Mouse (Mus musculus) neural tube, embryonic 13.5 days (tissue): ENCODE measurements around the gene Epas1. TPM values are rescaled to one million over a fixed set of nuclear protein-coding genes. Genes with fewer than 3 reads are reported as not detected.

Experiments used
- ATAC-seq: fragments of 200-750 bp; cut with Nextera tagmentation; 2 replicates; pipeline ENCODE4 v1.8.0; 2017; ENCODE audit warnings: low read depth, mild to moderate bottlenecking, moderate TSS enrichment, moderate library complexity
- H3K27ac ChIP-seq: fragments of 300-500 bp; sonication (generic); replicated peaks from 2 replicates; pipeline ENCODE4 v1.5.1; 2015; ENCODE audit warnings: moderate library complexity, mild to moderate bottlenecking, inconsistent platforms
- H3K27me3 ChIP-seq: fragments of 300-500 bp; sonication (generic); 2 replicates; pipeline ENCODE4 v1.6.1; 2015; ENCODE audit warnings: mild to moderate bottlenecking, inconsistent platforms
- H3K36me3 ChIP-seq: fragments of 300-500 bp; sonication (generic); 2 replicates; pipeline ENCODE4 v1.6.1; 2015; ENCODE audit warnings: mild to moderate bottlenecking, inconsistent platforms
- H3K4me1 ChIP-seq: fragments of 300-500 bp; sonication (generic); replicated peaks from 2 replicates; pipeline ENCODE4 v1.6.1; 2015; ENCODE audit warnings: inconsistent platforms
- H3K4me2 ChIP-seq: fragments of 300-500 bp; sonication (generic); 2 replicates; pipeline ENCODE4 v1.6.1; 2015; ENCODE audit warnings: inconsistent platforms, mild to moderate bottlenecking, moderate library complexity
- H3K4me3 ChIP-seq: fragments of 300-500 bp; sonication (generic); 2 replicates; pipeline ENCODE4 v1.5.1; 2015; ENCODE audit warnings: mild to moderate bottlenecking, inconsistent platforms
- H3K9ac ChIP-seq: fragments of 300-500 bp; sonication (generic); 2 replicates; pipeline ENCODE4 v1.6.1; 2015; ENCODE audit warnings: moderate library complexity, mild to moderate bottlenecking, inconsistent platforms
- H3K9me3 ChIP-seq: fragments of 300-500 bp; sonication (generic); 2 replicates; pipeline ENCODE4 v1.6.1; 2016; ENCODE audit warnings: inconsistent platforms
- WGBS: fragments of 180-500 bp; shearing (Covaris S2); methylation state at CpG from one replicate; pipeline ENCODE4 v1.1.7; 2015; 5-methylcytosine and 5-hydroxymethylcytosine counted together
- polyA plus RNA-seq: library from polyadenylated mRNA; unstranded; fragments of >200 nt; fragmentation: Nextera tagmentation; extraction: Ambion mirVana; gene quantifications from 2 replicates; pipeline ENCODE4 v1.2.1, GENCODE M21; 2015

Gene Epas1
- polyA plus RNA-seq, 1 experiment from 2014 or later, result 5.8 TPM

GRCm38 (mm10) chr17:86825163-86825902, 71.8 kb downstream of the Epas1 start:
- WGBS, result 87% methylated on average over 9 of the region's 9 CpGs
- no peak for ATAC-seq
- no peaks in the 10 kb centered on the region; the same call in 1 of the 2 replicates for H3K4me1 ChIP-seq

GRCm38 (mm10) chr17:86826376-86826775, 72.9 kb downstream of the Epas1 start:
- no peaks in the 10 kb centered on the region for H3K27me3 ChIP-seq
- no peak overlapping the region for H3K27ac ChIP-seq
- H3K4me2 ChIP-seq, result no peak overlapping the region
- no peaks in the 10 kb centered on the region for H3K4me1 ChIP-seq
- H3K9me3 ChIP-seq, result no peaks in the 10 kb centered on the region
- H3K36me3 ChIP-seq, result no peaks in the 10 kb centered on the region
- no peak overlapping the region for H3K9ac ChIP-seq
- H3K4me3 ChIP-seq, result no peak overlapping the region
- no peak for ATAC-seq
- 93% methylated on average over 17 of the region's 17 CpGs for WGBS

More at GRCm38 (mm10) chr17:86825163-86825902, 71.8 kb downstream of the Epas1 start:
- Histone ChIP-seq H3K27me3 (no peaks in the 10 kb centered on the region), H3K9ac (no peak overlapping the region), H3K27ac (no peak overlapping the region), H3K36me3 (no peaks in the 10 kb centered on the region), H3K9me3 (no peaks in the 10 kb centered on the region), H3K4me3 (no peak overlapping the region), H3K4me2 (no peak overlapping the region)

GRCm38 (mm10) chr17:86827391-86828165, 74.1 kb downstream of the Epas1 start:
- H3K4me2 ChIP-seq, result no peak overlapping the region
- no peak for ATAC-seq
- H3K9me3 ChIP-seq, result no peaks in the 10 kb centered on the region
- H3K36me3 ChIP-seq, result no peaks in the 10 kb centered on the region
- H3K27ac ChIP-seq, result no peak overlapping the region
- no peaks in the 10 kb centered on the region for H3K27me3 ChIP-seq
- no peak overlapping the region for H3K9ac ChIP-seq
- 93% methylated on average over 19 of the region's 19 CpGs for WGBS
- no peaks in the 10 kb centered on the region; the same call in 1 of the 2 replicates for H3K4me1 ChIP-seq
- H3K4me3 ChIP-seq, result no peak overlapping the region

- H3K27me3 ChIP-seq, result no peaks in the 10 kb centered on the region
- H3K27ac ChIP-seq, result no peak overlapping the region
- no peak overlapping the region for H3K9ac ChIP-seq
- WGBS, result 96% methylated on average over 11 of the region's 11 CpGs
- H3K4me2 ChIP-seq, result no peak overlapping the region
- no peak for ATAC-seq
- no peaks in the 10 kb centered on the region for H3K9me3 ChIP-seq
- H3K36me3 ChIP-seq, result no peaks in the 10 kb centered on the region
- H3K4me3 ChIP-seq, result no peak overlapping the region
- H3K4me1 ChIP-seq, result no peaks in the 10 kb centered on the region; the same call in 1 of the 2 replicates
These were observed 75.0 kb downstream of the Epas1 start for GRCm38 (mm10) chr17:86828500-86828899.

GRCm38 (mm10) chr17:86829383-86830175, 76.1 kb downstream of the Epas1 start:
- Histone ChIP-seq H3K9ac (no peak overlapping the region), H3K27ac (no peak overlapping the region), H3K4me2 (no peak overlapping the region), H3K9me3 (no peaks in the 10 kb centered on the region), H3K36me3 (no peaks in the 10 kb centered on the region), H3K4me1 (no peaks in the 10 kb centered on the region; the same call in 1 of the 2 replicates), H3K27me3 (no peaks in the 10 kb centered on the region), H3K4me3 (no peak overlapping the region)
- 94% methylated on average over 13 of the region's 13 CpGs for WGBS
- no peak for ATAC-seq

- Histone ChIP-seq H3K27me3 (no peaks in the 10 kb centered on the region), H3K27ac (no peak overlapping the region), H3K9me3 (no peaks in the 10 kb centered on the region), H3K4me1 (no peaks in the 10 kb centered on the region; the same call in 1 of the 2 replicates), H3K9ac (no peak overlapping the region), H3K4me3 (no peak overlapping the region), H3K36me3 (no peaks in the 10 kb centered on the region), H3K4me2 (no peak overlapping the region)
- ATAC-seq, result no peak
- WGBS, result 93% methylated on average over 12 of the region's 12 CpGs
These were observed 77.4 kb downstream of the Epas1 start for GRCm38 (mm10) chr17:86830893-86831292.

- Histone ChIP-seq H3K4me2 (no peak overlapping the region), H3K9ac (no peak overlapping the region), H3K27me3 (no peaks in the 10 kb centered on the region), H3K4me3 (no peak overlapping the region), H3K9me3 (no peaks in the 10 kb centered on the region), H3K36me3 (no peaks in the 10 kb centered on the region), H3K4me1 (no peaks in the 10 kb centered on the region; the same call in 1 of the 2 replicates), H3K27ac (no peak overlapping the region)
- WGBS, result 69% methylated on average over 19 of the region's 19 CpGs
- ATAC-seq, result no peak; the same call in 1 of the 2 replicates
These were observed 79.2 kb downstream of the Epas1 start for GRCm38 (mm10) chr17:86832562-86833327.

- Histone ChIP-seq H3K9me3 (no peaks in the 10 kb centered on the region), H3K4me3 (no peak overlapping the region), H3K4me2 (no peak overlapping the region), H3K27me3 (no peaks in the 10 kb centered on the region), H3K9ac (no peak overlapping the region), H3K27ac (no peak overlapping the region), H3K36me3 (no peaks in the 10 kb centered on the region), H3K4me1 (no peaks in the 10 kb centered on the region; the same call in 1 of the 2 replicates)
- 97% methylated on average over 10 of the region's 10 CpGs for WGBS
- ATAC-seq, result no peak
These were observed 80.4 kb downstream of the Epas1 start for GRCm38 (mm10) chr17:86833945-86834344.

GRCm38 (mm10) chr17:86839308-86839707, 85.8 kb downstream of the Epas1 start:
- no peaks in the 10 kb centered on the region for H3K4me1 ChIP-seq
- H3K36me3 ChIP-seq, result no peaks in the 10 kb centered on the region
- no peak overlapping the region for H3K27ac ChIP-seq
- no peak overlapping the region for H3K4me2 ChIP-seq
- no peak for ATAC-seq
- 68% methylated on average over 5 of the region's 5 CpGs for WGBS
- no peak overlapping the region for H3K9ac ChIP-seq
- H3K27me3 ChIP-seq, result no peaks in the 10 kb centered on the region
- H3K4me3 ChIP-seq, result no peak overlapping the region
- no peaks in the 10 kb centered on the region for H3K9me3 ChIP-seq

- ATAC-seq, result no peak
- H3K36me3 ChIP-seq, result no peaks in the 10 kb centered on the region
- H3K27ac ChIP-seq, result no peak overlapping the region
- H3K27me3 ChIP-seq, result no peaks in the 10 kb centered on the region
- H3K9ac ChIP-seq, result no peak overlapping the region
- H3K4me2 ChIP-seq, result no peak overlapping the region
- peaks cover under 1% of the 10 kb centered on the region; the same call in 1 of the 2 replicates for H3K9me3 ChIP-seq
- H3K4me1 ChIP-seq, result no peaks in the 10 kb centered on the region
- WGBS, result 72% methylated on average over 9 of the region's 9 CpGs
- no peak overlapping the region for H3K4me3 ChIP-seq
These were observed 97.3 kb downstream of the Epas1 start for GRCm38 (mm10) chr17:86850700-86851337.

- no peak overlapping the region for H3K27ac ChIP-seq
- no peaks in the 10 kb centered on the region; the same call in 1 of the 2 replicates for H3K9me3 ChIP-seq
- H3K36me3 ChIP-seq, result no peaks in the 10 kb centered on the region
- no peak overlapping the region for H3K4me3 ChIP-seq
- no peak for ATAC-seq
- no peaks in the 10 kb centered on the region for H3K27me3 ChIP-seq
- H3K9ac ChIP-seq, result no peak overlapping the region
- H3K4me1 ChIP-seq, result no peaks in the 10 kb centered on the region
- no peak overlapping the region for H3K4me2 ChIP-seq
- WGBS, result 82% methylated on average over 2 of the region's 2 CpGs
These were observed 98.3 kb downstream of the Epas1 start for GRCm38 (mm10) chr17:86851782-86852181.
